Mouse (Mus musculus) frontal cortex, adult 2 months (tissue): ENCODE data around the gene Rap1gap. TPM values are rescaled to one million over a fixed set of nuclear protein-coding genes. Genes with fewer than 3 reads are reported as not detected.

Experiments
- DNase-seq, 2 experiments: peaks; one replicate each; pipeline ENCODE4 v3.0.0; 2022; ENCODE audit warnings: low spot score in 1 of 2; ENCODE audit errors: extremely low spot score in 1 of 2
- polyA plus RNA-seq: library from polyadenylated mRNA; depleted of rRNA; stranded (reverse); fragments of >200 nt; gene quantifications from 2 replicates; pipeline ENCODE4 v1.2.3, GENCODE M21; 2012

Gene Rap1gap
- polyA plus RNA-seq, 1 experiment = 280 TPM

- no peak for DNase-seq
These were observed 55.0 kb downstream of the Rap1gap start for GRCm38 (mm10) chr4:137719378-137720077.

DNA sequence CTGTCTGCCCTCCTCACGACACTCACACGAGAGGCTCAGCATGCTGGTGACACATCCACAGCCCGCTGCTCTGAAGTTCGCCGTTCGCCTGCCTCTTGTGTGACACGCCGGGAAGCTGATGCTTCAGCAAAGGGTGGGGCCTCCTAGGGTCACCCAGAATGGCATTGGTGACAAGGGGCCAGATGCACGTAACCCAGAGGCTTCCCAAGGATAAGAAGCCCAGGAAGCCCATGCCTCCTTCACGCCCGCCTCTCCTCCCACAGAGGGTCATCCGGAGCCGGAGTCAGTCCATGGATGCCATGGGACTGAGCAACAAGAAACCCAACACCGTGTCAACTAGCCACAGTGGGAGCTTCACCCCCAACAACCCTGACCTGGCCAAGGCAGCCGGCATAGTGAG, 57.0 kb downstream of the Rap1gap start:
- no peak for DNase-seq

DNA sequence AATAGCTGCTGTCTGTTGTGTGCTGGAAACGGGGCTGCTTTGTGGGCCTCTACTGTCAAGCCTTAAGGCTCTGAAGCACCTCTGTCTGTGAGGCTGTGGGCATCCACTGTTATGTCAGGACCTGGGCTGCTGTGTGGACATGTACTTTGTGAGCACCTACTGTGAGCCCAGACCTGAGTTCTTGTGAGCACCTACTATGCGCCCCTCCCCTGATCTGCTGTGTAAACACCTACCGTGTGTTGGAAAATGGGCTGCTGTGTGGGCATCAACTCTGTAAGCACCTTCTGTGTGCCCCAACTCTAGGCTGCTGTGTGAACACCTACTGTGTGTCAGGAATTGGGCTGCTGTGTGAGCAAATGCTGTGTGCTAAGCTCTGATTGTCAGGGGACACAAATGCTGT, 57.7 kb downstream of the Rap1gap start:
- no peak for DNase-seq

GRCm38 (mm10) chr4:137722692-137723427, 58.3 kb downstream of the Rap1gap start:
- DNase-seq = peak; percentile 72 to 92

DNA sequence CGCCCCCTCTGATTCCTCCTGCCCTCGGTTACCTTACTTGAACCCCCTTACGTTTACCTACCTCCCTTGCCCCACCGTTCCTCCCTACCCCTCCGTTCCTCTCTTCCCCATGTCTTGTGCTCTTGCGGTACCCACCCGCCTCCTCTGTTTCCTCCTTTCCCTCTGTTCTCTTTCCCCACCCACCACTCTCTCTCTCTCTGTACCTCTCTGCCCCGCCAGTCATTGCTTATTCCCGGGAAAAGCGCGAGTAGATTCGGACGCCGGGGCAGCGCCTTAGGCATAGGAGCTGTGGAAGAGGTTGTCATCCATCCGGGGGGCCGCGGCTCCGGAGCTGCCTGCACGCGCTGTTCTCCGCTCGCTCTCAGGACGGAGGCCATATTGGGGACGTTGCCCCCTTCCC, 59.0 kb downstream of the Rap1gap start:
- peak in 1 of 2 experiments; percentile 53 for DNase-seq

GRCm38 (mm10) chr4:137724212-137724611, 59.7 kb downstream of the Rap1gap start:
- DNase-seq = no peak

DNA sequence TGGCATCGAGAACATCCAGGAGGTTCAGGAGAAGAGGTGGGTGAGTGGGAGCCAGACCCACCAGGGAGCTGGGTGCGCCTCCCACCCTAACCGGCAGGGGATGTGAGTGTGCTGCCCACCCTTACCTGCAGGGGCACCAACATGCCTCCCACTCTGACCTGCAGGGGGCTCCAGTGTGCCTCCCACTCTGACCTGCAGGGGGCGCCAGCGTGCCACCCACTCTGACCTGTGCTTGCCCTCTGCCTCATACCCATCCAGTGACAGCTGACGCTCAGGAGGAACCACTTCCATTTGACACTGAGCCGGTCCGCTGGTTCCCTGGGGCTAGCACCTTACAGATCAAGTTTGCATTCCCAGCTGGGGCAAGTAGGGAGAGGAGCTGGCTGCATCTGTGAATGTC, 60.2 kb downstream of the Rap1gap start:
- DNase-seq = peak in 1 of 2 experiments; percentile 66

- no peak for DNase-seq
These were observed 61.1 kb downstream of the Rap1gap start for GRCm38 (mm10) chr4:137725541-137726145.

DNA sequence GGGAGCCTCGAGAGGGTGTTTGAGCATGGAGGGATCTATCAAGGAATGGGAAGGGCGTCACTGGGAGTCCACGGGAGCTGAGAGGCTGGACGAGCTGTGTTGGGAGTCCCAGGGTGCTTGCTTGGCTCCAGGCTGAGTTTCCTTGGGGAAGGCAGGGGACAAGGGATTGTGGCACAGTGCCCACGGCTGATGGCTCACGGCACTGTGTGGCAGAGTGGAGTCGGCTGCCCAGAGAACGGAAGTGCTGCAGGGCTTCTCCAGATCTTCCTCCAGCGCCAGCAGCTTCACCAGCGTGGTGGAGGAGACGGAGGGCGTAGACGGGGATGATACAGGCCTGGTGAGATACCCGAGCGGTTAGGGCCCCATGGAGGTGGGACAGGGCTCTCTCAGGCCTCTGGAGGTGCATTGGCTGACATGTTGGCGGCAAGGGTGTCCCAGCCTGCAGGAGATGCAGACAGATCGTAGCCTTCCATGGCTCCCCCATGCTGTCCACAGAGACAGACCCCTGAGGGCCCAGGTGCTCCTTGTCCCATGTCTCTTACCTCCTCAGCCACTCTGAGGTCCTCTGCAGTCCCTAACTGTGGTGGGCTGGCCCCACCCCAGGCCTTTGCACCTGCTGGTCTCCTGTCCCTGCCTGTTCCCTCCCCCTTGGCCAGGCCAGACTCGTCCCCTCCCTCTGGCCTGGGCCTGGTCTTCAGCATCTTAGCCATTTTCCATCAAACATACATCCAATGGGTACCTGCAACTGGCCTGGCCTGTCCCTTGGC, 62.4 kb downstream of the Rap1gap start:
- DNase-seq = no peak

GRCm38 (mm10) chr4:137727506-137728187, 63.1 kb downstream of the Rap1gap start:
- no peak for DNase-seq

- peak in 1 of 2 experiments; percentile 71 for DNase-seq
These were observed 64.1 kb downstream of the Rap1gap start for GRCm38 (mm10) chr4:137728399-137729154.

- DNase-seq = no peak
These were observed 64.8 kb downstream of the Rap1gap start for GRCm38 (mm10) chr4:137729155-137729855.

DNA sequence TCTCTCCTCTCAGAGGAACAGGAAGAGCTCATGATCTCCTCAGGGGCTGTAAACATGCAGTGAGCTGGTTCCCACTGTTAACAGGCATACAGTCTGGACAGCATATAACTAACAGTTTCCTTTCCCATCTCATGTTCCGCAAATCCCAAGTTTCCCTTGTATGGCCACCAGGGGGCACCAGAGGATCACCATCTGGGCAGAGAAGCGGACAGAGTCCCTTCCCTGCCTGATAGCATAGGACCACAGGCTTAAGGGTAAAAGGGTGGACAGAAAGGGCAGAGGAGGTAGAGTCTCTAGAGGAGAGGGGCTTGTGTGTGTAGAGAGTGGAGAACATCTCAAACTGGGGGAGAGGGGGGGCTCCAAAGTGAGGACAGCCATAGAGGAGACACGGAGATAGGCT, 65.6 kb downstream of the Rap1gap start:
- DNase-seq = peak; percentile 67 to 96

- no peak for DNase-seq
These were observed 66.2 kb downstream of the Rap1gap start for GRCm38 (mm10) chr4:137730757-137731156.

- no peak for DNase-seq
These were observed 67.4 kb downstream of the Rap1gap start for GRCm38 (mm10) chr4:137731891-137732290.

DNA sequence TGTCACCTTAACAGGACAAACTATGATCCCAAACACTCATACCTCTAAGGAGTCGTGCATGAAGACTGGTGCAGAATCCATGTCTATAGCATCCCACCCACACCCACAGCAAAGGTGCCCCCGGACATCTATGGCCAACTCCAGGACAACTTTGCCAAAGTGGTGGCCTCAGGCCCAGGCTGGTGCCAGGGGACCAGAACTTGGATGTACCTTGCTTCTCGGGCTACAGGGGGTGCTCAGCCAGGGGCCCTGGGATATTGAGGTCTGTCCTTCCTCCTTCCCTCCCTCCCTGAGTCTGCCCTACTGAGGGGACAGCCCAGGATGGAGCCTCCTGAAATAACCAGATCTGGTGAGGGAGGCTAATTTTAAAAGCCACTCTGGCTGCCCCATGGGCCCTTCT, 67.8 kb downstream of the Rap1gap start:
- DNase-seq = no peak

GRCm38 (mm10) chr4:137732962-137733361, 68.4 kb downstream of the Rap1gap start:
- no peak for DNase-seq

GRCm38 (mm10) chr4:137733459-137733858, 68.9 kb downstream of the Rap1gap start:
- DNase-seq = no peak

- DNase-seq = no peak
These were observed 71.7 kb downstream of the Rap1gap start for GRCm38 (mm10) chr4:137736220-137736701.
